Mouse (Mus musculus): ENCODE data around the gene Zswim5. TPM values are rescaled to one million over a fixed set of nuclear protein-coding genes. Genes with fewer than 3 reads are reported as not detected.

Zswim5 gene
- polyA plus RNA-seq, 1 experiment from 2014 or later, result 0.22 TPM

DNA sequence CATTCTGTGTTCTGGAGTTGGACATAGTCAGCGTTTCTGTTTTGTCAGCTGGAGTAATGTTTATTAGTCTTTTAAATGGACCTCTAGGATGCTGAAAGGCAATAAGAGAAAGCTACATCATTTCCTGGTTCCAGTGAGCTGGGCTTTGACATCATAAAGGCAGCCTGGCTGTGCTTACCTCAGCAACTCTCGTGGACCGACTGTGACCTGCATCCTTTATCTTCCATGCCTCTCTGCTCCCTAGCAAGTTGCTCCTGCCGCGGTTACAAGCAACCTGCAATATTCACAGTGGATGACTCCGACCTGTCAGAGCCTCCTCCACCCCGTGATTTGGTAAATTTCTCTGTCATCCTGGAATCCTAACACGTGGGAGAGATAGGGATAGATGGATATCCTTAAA is 15.2 kb upstream of the Zswim5 start:
- Histone ChIP-seq H3K27me3 (no peaks in the 10 kb centered on the region), H3K4me3 (no peak overlapping the region), H3K9me3 (no peaks in the 10 kb centered on the region), H3K4me1 (no peaks in the 10 kb centered on the region), H3K4me2 (no peak overlapping the region), H3K36me3 (no peaks in the 10 kb centered on the region), H3K27ac (no peak overlapping the region), H3K9ac (no peak overlapping the region)
- no peak for ATAC-seq (ENCODE audit: insufficient number of reproducible peaks, low FRiP score, low TSS enrichment, low read depth)
- 58% methylated on average over 8 of the region's 8 CpGs for WGBS

DNA sequence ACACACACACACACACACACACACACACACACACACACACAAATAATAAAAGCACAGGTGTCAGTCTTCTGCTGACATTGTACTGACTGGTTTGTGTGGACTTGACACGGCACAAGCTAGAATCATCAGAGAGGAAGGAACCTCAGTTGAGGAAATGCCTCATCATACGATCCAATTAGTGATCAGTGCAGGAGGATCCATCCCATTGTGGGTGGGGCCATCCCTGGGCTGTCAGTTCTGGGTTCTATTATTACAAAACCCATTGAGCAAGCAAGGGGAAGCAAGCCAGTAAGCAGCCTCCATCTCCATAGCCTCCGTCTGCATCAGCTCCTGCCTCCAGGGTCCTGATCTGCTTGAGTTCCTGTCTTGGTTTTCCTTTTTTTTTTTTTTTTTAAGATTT is 7.3 kb upstream of the Zswim5 start:
- Histone ChIP-seq H3K36me3 (no peaks in the 10 kb centered on the region), H3K27ac (no peak overlapping the region), H3K4me2 (no peak overlapping the region), H3K4me3 (no peak overlapping the region), H3K9ac (no peak overlapping the region), H3K9me3 (no peaks in the 10 kb centered on the region), H3K4me1 (no peaks in the 10 kb centered on the region), H3K27me3 (0 out of 2 replicates have a peak, but pooled peaks cover 5% of the 10 kb centered on the region)
- 75% methylated on average over 3 of the region's 3 CpGs for WGBS
- ATAC-seq (ENCODE audit: insufficient number of reproducible peaks, low FRiP score, low TSS enrichment, low read depth), result no peak

DNA sequence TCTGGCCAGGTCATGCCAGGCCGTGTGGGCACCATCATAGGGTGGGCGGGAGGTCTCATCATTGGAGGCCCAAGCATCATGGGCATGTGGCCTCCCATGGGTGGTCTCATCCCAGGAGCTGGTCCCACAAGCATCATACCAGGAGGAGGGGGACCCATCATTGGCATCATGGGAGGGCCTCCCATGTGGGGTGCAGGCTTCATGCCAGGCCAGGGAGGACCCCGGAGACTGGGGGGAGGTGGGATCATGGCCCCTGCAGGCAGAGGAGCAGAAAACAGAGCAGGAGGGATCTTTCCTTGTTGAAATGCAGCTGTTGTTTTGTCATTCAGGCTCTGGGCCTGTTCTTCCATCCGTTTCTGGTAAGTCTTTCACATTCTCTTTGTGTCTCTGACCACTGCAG is 2.6 kb upstream of the Zswim5 start:
- Histone ChIP-seq H3K9ac (no peak overlapping the region), H3K27ac (no peak overlapping the region), H3K36me3 (no peaks in the 10 kb centered on the region), H3K4me1 (peaks cover 8% of the 10 kb centered on the region), H3K9me3 (no peaks in the 10 kb centered on the region), H3K4me3 (no peak overlapping the region), H3K27me3 (peaks cover 31% of the 10 kb centered on the region), H3K4me2 (no peak overlapping the region)
- ATAC-seq (ENCODE audit: insufficient number of reproducible peaks, low FRiP score, low TSS enrichment, low read depth), result no peak
- WGBS, result 84% methylated on average over 4 of the region's 4 CpGs

DNA sequence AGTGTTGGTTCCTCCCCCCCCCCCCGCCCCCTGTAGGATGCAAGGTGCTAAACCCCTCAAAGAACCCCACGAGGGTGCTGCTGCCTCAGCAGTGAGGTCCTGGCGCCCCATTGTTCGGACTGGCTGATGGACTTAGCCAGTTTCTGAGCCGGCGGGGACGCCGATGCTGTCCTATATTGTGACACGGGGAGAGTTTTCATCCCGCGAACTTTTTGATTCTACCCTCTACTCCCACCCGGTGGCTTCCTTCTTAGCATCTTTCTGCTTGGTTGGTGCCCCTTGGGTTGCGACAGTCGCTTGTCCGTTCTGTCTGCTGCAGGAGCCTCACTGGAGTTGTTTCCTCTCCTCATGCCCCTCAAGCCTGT is 564 bp upstream of the Zswim5 start:
- no peak for ATAC-seq (ENCODE audit: insufficient number of reproducible peaks, low FRiP score, low TSS enrichment, low read depth)
- H3K4me2 ChIP-seq, result peak overlapping the region; percentile 98
- H3K27me3 ChIP-seq, result peaks cover 31% of the 10 kb centered on the region
- no peaks in the 10 kb centered on the region for H3K9me3 ChIP-seq
- no peaks in the 10 kb centered on the region for H3K36me3 ChIP-seq
- H3K27ac ChIP-seq, result no peak overlapping the region
- peak overlapping the region; percentile 80 for H3K4me3 ChIP-seq
- H3K4me1 ChIP-seq, result peaks cover 8% of the 10 kb centered on the region
- peak overlapping the region; percentile 55 for H3K9ac ChIP-seq
- WGBS, result under 1% methylated on average over 15 of the region's 15 CpGs

DNA sequence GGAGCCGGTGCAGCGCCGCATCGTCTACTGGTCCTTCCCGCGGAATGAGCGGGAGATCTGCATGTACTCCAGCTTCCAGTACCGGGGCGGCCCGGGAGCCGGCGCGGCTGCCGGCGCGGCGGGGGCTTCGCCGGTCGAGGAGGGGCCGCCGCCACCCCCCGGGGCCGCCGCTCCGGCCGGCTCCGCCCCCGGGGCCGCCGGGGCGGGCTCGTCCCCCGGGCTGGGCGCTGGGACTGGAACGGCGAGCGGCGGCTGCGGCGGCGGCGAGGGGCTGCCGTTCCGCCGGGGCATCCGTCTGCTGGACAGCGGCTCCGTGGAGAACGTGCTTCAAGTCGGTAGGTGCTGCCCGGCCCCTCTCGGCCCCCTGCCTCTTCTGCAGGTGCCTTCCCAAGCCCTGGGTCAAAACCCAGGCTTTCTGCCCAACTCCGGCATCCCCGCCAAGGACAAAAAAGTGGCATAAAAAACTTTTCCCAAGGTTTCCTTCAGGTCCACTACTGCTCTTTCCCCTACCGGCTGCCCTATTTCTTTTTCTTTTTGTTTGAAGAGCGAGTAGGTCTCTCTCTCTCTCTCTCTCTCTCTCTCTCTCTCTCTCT is 649 bp downstream of the Zswim5 start:
- Histone ChIP-seq H3K27ac (no peak overlapping the region), H3K9ac (peak overlapping the region; percentile 55; the same call in 1 of the 2 replicates), H3K4me2 (peak overlapping the region; percentile 98), H3K9me3 (no peaks in the 10 kb centered on the region), H3K4me1 (peaks cover 8% of the 10 kb centered on the region), H3K36me3 (no peaks in the 10 kb centered on the region), H3K27me3 (peaks cover 31% of the 10 kb centered on the region), H3K4me3 (peak overlapping the region; percentile 80)
- WGBS, result 1% methylated on average over 34 of the region's 57 CpGs
- ATAC-seq (ENCODE audit: insufficient number of reproducible peaks, low FRiP score, low TSS enrichment, low read depth), result no peak

DNA sequence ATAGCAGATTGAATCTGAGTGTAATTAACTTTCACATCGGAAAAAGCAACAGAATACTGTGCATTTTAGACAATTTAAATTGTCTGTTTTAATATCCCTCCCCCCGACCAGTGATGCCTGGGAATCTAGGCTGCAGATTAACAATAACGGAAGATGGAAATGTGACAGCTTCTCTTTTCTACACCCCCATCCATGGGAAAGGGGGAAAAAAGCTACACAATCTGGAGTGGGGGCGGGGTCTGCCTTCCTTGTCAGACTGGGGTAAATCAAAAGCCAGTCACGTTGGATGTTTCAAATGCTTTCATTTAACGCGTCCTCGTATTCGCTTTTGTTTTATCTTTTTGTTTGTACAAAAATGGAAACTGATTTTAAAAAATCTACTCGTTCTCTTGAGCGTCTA is 1.3 kb downstream of the Zswim5 start:
- peak overlapping the region; percentile 98 for H3K4me2 ChIP-seq
- peak overlapping the region; percentile 5; the same call in 1 of the 2 replicates for H3K4me3 ChIP-seq
- no peaks in the 10 kb centered on the region for H3K36me3 ChIP-seq
- H3K9ac ChIP-seq, result no peak overlapping the region
- no peaks in the 10 kb centered on the region for H3K9me3 ChIP-seq
- peaks cover 8% of the 10 kb centered on the region for H3K4me1 ChIP-seq
- no peak overlapping the region for H3K27ac ChIP-seq
- 9% methylated on average over 11 of the region's 11 CpGs for WGBS
- no peak for ATAC-seq (ENCODE audit: insufficient number of reproducible peaks, low FRiP score, low TSS enrichment, low read depth)
- H3K27me3 ChIP-seq, result peaks cover 31% of the 10 kb centered on the region

GRCm38 (mm10) chr4:116882679-116883078 is 5.5 kb downstream of the Zswim5 start:
- Histone ChIP-seq H3K27me3 (peaks cover 7% of the 10 kb centered on the region), H3K9ac (no peak overlapping the region), H3K4me1 (peaks cover 3% of the 10 kb centered on the region; the same call in 1 of the 2 replicates), H3K27ac (no peak overlapping the region), H3K9me3 (no peaks in the 10 kb centered on the region), H3K4me2 (no peak overlapping the region), H3K4me3 (no peak overlapping the region), H3K36me3 (no peaks in the 10 kb centered on the region)
- ATAC-seq (ENCODE audit: insufficient number of reproducible peaks, low FRiP score, low TSS enrichment, low read depth), result no peak

DNA sequence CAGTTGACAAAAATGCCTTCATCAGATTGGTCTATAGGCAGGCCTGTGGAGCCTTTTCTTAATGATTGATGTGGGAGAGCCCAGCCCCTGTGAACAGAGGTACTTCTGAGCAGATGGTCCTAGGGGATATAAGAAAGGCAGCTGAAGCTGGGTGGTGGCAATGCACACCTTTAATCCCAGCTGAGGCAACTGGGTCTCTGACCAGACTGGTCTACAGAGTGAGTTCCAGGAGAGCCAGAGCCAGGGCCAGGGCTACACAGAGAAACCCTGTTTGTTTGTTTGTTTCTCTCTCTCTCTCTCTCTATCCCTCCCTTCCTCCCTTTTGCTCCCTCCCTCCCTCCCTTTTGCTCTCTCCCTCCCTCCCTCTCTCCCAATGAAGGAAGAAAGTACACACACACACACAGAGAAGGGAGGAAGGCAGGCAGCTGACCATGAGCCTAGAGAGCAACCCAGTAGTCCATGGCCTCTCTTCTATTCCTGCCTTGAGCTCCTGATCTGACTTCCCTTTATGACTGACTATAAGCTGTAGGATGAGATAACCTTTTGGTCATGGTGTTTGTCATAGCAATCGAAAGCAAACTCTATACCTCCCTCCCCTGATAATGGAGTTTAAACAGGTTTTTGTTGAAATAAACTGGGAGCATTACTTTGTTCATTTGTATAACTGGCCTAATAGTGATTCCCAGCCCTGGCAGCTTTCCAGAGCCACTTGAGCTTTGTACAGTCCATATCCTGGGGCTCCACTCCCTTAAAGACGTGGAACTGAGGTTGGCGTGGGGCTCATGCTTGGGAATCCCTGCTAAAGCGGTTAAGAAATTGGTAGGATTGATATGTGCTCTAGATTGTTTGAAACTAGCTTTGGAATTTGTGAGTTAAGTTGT is 17.3 kb downstream of the Zswim5 start:
- H3K27ac ChIP-seq, result no peak overlapping the region
- no peak overlapping the region for H3K4me2 ChIP-seq
- H3K36me3 ChIP-seq, result no peaks in the 10 kb centered on the region
- H3K27me3 ChIP-seq, result no peaks in the 10 kb centered on the region
- no peak overlapping the region for H3K4me3 ChIP-seq
- WGBS, result 59% methylated on average over 4 of the region's 4 CpGs
- H3K9ac ChIP-seq, result no peak overlapping the region
- ATAC-seq (ENCODE audit: insufficient number of reproducible peaks, low FRiP score, low TSS enrichment, low read depth), result no peak
- no peaks in the 10 kb centered on the region for H3K9me3 ChIP-seq
- H3K4me1 ChIP-seq, result no peaks in the 10 kb centered on the region; the same call in 1 of the 2 replicates

DNA sequence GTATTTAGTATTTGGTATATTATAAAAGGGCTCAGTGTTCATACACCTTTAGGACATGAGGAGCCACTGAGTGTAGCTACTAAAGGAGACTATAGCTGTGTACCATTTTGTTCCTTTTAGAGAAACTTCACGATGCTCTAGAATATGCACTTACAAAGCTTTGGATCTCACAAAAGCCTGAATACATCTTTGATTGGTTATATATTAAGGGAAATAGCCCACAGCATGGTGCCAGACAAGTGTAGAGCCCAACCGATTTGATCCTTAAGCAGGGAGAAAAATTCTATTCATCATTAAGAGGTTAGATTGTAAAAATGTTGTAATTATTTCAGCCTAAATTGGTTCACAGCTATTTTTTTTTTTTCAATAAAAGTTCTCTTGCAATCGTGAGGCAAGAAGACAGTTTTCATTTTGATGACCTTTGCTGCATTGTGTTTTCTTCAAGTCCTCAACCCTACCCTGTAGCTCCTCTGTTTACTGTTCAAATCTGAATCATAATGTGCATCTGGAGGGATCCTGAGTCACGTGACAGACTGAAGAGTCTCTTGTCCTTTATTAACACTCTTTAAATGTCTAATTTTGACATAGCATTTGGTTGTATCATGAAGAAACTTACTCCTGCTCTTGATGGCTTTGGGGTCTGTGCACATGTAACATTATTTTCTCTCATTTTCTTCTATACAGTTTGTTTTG is 33.5 kb downstream of the Zswim5 start:
- WGBS, result 60% methylated on average over 4 of the region's 4 CpGs

DNA sequence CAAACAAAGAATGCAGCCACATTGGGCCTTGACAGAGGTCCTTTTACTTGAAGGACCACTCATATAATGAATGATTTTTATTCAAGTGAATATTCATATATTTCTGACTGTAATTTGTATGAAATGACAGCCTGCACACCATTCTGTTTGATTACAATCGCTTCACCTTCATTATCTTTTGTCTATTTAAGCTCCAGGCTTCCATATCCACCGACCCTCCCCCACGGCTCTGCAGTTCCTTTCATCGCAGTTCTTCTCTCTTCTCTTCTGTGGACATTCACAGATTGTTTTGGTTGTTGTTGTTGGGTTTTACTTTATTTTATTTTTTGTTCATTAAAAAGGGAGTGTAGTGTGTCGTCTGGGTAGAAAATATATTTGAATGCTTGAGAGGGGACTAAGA is 34.0 kb downstream of the Zswim5 start:
- no peak overlapping the region for H3K4me2 ChIP-seq
- H3K4me3 ChIP-seq, result no peak overlapping the region
- H3K9me3 ChIP-seq, result no peaks in the 10 kb centered on the region
- H3K9ac ChIP-seq, result no peak overlapping the region
- WGBS, result 80% methylated on average over 5 of the region's 5 CpGs
- no peak for ATAC-seq (ENCODE audit: insufficient number of reproducible peaks, low FRiP score, low TSS enrichment, low read depth)
- no peak overlapping the region for H3K27ac ChIP-seq
- H3K4me1 ChIP-seq, result no peaks in the 10 kb centered on the region
- no peaks in the 10 kb centered on the region for H3K36me3 ChIP-seq
- no peaks in the 10 kb centered on the region for H3K27me3 ChIP-seq

More for the DNA sequence above, 33.5 kb downstream of the Zswim5 start:
- Histone ChIP-seq H3K4me2 (no peak overlapping the region), H3K9me3 (no peaks in the 10 kb centered on the region), H3K36me3 (no peaks in the 10 kb centered on the region), H3K27ac (no peak overlapping the region), H3K4me3 (no peak overlapping the region), H3K4me1 (no peaks in the 10 kb centered on the region), H3K9ac (no peak overlapping the region), H3K27me3 (no peaks in the 10 kb centered on the region)
- ATAC-seq (ENCODE audit: insufficient number of reproducible peaks, low FRiP score, low TSS enrichment, low read depth), result no peak

DNA sequence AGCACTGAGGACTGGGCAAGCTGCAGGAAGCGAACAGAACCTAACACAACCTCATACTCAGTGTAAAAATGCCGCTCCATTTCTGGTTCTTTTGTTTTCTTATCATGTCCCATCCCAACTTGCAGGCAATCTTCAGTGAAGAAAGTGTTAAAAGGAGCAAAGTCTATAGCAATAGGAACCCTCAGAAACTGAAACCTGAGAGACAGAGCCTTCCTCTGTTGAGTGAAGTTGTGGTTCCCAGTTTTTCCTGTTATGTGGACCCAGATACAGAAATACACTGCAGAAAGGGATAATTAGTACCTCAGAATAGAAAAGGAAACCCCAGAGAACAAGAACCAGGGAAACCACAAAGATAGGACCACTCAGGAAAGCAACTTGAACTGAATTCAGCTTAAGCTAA is 36.1 kb downstream of the Zswim5 start:
- Histone ChIP-seq H3K36me3 (no peaks in the 10 kb centered on the region), H3K9ac (no peak overlapping the region), H3K4me2 (no peak overlapping the region), H3K27ac (no peak overlapping the region), H3K9me3 (no peaks in the 10 kb centered on the region), H3K4me3 (no peak overlapping the region), H3K27me3 (no peaks in the 10 kb centered on the region), H3K4me1 (no peaks in the 10 kb centered on the region)
- WGBS, result 87% methylated on average over 2 of the region's 2 CpGs
- no peak for ATAC-seq (ENCODE audit: insufficient number of reproducible peaks, low FRiP score, low TSS enrichment, low read depth)

Data from limb, embryonic 15.5 days (tissue).